Mouse (Mus musculus) ES-E14 (cell line): ENCODE measurements at regions not wholly inside any gene's neighbourhood (a gene's known extent, or its start where the extent isn't known, plus 50 kb on each side); places are given as distances from the start of the nearest gene placed in this dataset.

ENCODE experiments used
- DNase-seq: peaks from one replicate; pipeline ENCODE4 v3.0.0-alpha.2; 2013; ENCODE audit warnings: low read depth, low spot score
- H3K27ac ChIP-seq: 2 replicates; pipeline ENCODE4 v1.5.1; 2012; ENCODE audit warnings: low read depth, mild to moderate bottlenecking, low read length, moderate library complexity, mixed read lengths; ENCODE audit not compliant: poor library complexity, insufficient read depth, severe bottlenecking
- H3K36me3 ChIP-seq: 2 replicates; pipeline ENCODE4 v1.6.1; 2012; ENCODE audit warnings: mild to moderate bottlenecking, low read length, moderate library complexity, mixed read lengths; ENCODE audit not compliant: control insufficient read depth, poor library complexity, insufficient read depth, severe bottlenecking
- H3K4me1 ChIP-seq, 2 experiments: fragments of 150-350 bp in 1 of 2; sonication (generic) in 1 of 2; 2 replicates each; pipeline ENCODE4 v1.6.1; 2012; ENCODE audit warnings: low read length in 2 of 2, mild to moderate bottlenecking in 1 of 2, mixed read lengths in 1 of 2; ENCODE audit not compliant: control insufficient read depth in 2 of 2, insufficient read depth in 2 of 2, poor library complexity in 1 of 2
- H3K4me3 ChIP-seq, 2 experiments: fragments of 150-350 bp in 1 of 2; sonication (generic) in 1 of 2; 2 replicates each; pipeline ENCODE4 v1.5.1; 2012; ENCODE audit warnings: low read length in 2 of 2, low read depth in 1 of 2, mild to moderate bottlenecking in 1 of 2, mixed read lengths in 1 of 2; ENCODE audit not compliant: insufficient read depth in 1 of 2, poor library complexity in 1 of 2, severe bottlenecking in 1 of 2
- H3K9ac ChIP-seq: 2 replicates; pipeline ENCODE4 v1.6.1; 2012; ENCODE audit warnings: low read depth, mild to moderate bottlenecking, low read length, mixed read lengths; ENCODE audit not compliant: poor library complexity, insufficient read depth, severe bottlenecking
- H3K9me3 ChIP-seq: fragments of 150-350 bp; sonication (generic); 2 replicates; pipeline ENCODE4 v1.6.1; 2012; ENCODE audit warnings: low read depth, mild to moderate bottlenecking, low read length; ENCODE audit not compliant: control insufficient read depth, insufficient read depth
- CHD2 ChIP-seq: IDR thresholded peaks from 2 replicates; pipeline ENCODE4 v1.6.1; 2014; ENCODE audit warnings: mild to moderate bottlenecking, low read depth, low read length, inconsistent platforms
- HCFC1 ChIP-seq: IDR thresholded peaks from 2 replicates; pipeline ENCODE4 v1.6.1; 2012; ENCODE audit warnings: low read length, inconsistent platforms, borderline replicate concordance; ENCODE audit not compliant: insufficient read depth
- MAFK ChIP-seq: IDR thresholded peaks from 2 replicates; pipeline ENCODE4 v1.6.1; 2014; ENCODE audit warnings: mild to moderate bottlenecking, low read depth, low read length, inconsistent platforms; ENCODE audit not compliant: insufficient read depth
- ZC3H11A ChIP-seq: IDR thresholded peaks from 2 replicates; pipeline ENCODE4 v1.6.1; 2012; ENCODE audit warnings: low read depth, mild to moderate bottlenecking, inconsistent platforms, low read length, borderline replicate concordance
- ZNF384 ChIP-seq: IDR thresholded peaks from 2 replicates; pipeline ENCODE4 v1.6.1; 2012; ENCODE audit warnings: low read depth, low read length, inconsistent platforms
- in situ Hi-C, 2 experiments: fragments of 600-800 bp; cut with MboI; formaldehyde crosslinking; loops; one replicate each; pipeline ENCODE4 v1.15.1; 2025; ENCODE audit warnings: low sequenced_read_pairs in 2 of 2, inconsistent platforms in 1 of 2; ENCODE audit not compliant: unreplicated experiment in 2 of 2

GRCm38 (mm10) chr2:171805376-171805775 lies 237.9 kb downstream of the Cbln4 start:
- Histone ChIP-seq H3K4me1 (peaks cover 0 to 2% of the 10 kb centered on the region in 2 experiments; a peak in 1 of 4 replicates), H3K9me3 (no peaks in the 10 kb centered on the region), H3K4me3 (no peak overlapping the region), H3K9ac (no peak overlapping the region), H3K27ac (no peak overlapping the region), H3K36me3 (no peaks in the 10 kb centered on the region)
- TF ChIP-seq ZNF384 (no peak), HCFC1 (no peak), CHD2 (no peak), ZC3H11A (no peak), MAFK (no peak)
- in situ Hi-C loops: no loop called here
- no peak for DNase-seq

DNA sequence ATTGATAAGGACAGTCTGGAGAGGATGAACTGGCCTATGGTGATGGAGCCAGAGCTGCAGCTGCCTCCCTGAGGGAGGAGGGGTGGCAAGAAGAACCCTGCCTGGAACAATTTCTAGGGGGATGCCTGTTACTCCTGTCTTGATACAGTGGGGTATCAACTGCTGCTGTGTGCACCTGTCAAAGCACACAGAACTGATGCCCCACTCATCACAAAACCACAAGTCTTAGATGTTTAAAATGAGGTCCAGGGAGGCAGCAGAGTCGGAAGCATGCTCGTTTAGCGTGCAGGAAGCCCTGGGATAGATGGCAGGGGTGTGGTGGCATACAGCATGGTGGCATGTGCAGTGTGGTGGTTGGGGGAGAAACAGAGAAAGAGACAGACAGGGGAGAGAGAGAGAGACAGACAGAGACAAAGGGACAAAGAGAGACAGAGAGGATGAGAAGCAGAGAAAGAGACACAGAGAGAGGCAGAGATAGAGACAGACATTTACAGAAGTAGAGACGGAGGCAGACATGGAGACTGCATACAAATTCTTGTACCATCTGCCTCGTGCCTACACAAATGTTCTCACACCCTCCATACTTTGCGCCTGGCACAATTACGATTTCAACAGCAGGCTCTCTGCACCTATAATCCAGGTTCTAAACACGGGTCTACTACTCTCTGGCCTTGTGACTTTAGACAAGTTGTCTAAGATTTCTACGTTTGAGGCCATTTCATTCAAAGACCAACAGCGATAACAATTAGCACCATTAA lies 242.6 kb downstream of the Cbln4 start:
- in situ Hi-C loops: no loop called here
- H3K27ac ChIP-seq: no peak overlapping the region
- TF ChIP-seq ZC3H11A: no peak
- TF ChIP-seq ZNF384: no peak
- TF ChIP-seq HCFC1: no peak
- no peak for TF ChIP-seq CHD2
- no peak for TF ChIP-seq MAFK
- H3K4me1 ChIP-seq: peaks cover 0 to 4% of the 10 kb centered on the region in 2 experiments; a peak in 1 of 4 replicates
- no peak for DNase-seq
- H3K36me3 ChIP-seq: no peaks in the 10 kb centered on the region
- no peaks in the 10 kb centered on the region for H3K9me3 ChIP-seq
- H3K9ac ChIP-seq: no peak overlapping the region
- H3K4me3 ChIP-seq: no peak overlapping the region

GRCm38 (mm10) chr2:171799351-171799750 lies 243.9 kb downstream of the Cbln4 start:
- no peak for DNase-seq
- no peak for TF ChIP-seq HCFC1
- TF ChIP-seq ZNF384: no peak
- no peak for TF ChIP-seq CHD2
- no peak for TF ChIP-seq ZC3H11A
- no peak for TF ChIP-seq MAFK
- H3K36me3 ChIP-seq: no peaks in the 10 kb centered on the region
- H3K4me1 ChIP-seq: peaks cover 0 to 4% of the 10 kb centered on the region in 2 experiments; a peak in 1 of 4 replicates
- H3K27ac ChIP-seq: no peak overlapping the region
- H3K4me3 ChIP-seq: no peak overlapping the region
- in situ Hi-C loops: no loop called here
- no peak overlapping the region for H3K9ac ChIP-seq
- H3K9me3 ChIP-seq: no peaks in the 10 kb centered on the region

DNA sequence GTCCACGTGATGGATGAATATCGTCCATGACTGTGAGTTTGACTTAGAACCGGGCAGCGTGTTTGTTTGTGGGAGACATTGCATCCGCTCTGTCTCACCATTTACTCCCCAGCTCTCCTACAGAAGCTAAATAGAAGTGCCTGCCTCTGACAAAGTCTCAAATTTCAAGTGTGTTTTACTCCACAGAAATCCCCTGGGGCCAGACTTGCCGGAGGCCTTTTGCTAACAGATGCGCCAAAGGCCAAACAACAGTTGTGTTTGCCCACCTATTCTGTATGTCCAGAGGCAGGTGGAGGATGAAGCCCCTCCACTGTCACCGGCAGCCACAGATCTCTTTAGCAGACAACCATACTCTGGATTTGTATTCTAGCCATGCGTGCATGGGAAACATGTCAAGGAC lies 252.6 kb downstream of the Cbln4 start:
- DNase-seq: no peak
- Histone ChIP-seq H3K27ac (no peak overlapping the region), H3K36me3 (no peaks in the 10 kb centered on the region), H3K4me1 (no peaks in the 10 kb centered on the region), H3K9me3 (no peaks in the 10 kb centered on the region), H3K4me3 (no peak overlapping the region), H3K9ac (no peak overlapping the region)
- TF ChIP-seq HCFC1: no peak
- TF ChIP-seq CHD2: no peak
- no peak for TF ChIP-seq ZC3H11A
- TF ChIP-seq ZNF384: no peak
- TF ChIP-seq MAFK: no peak
- in situ Hi-C loops: no loop called here
